Mouse (Mus musculus) kidney, embryonic 14.5 days (tissue): ENCODE data around the gene Eif3i. TPM values are rescaled to one million over a fixed set of nuclear protein-coding genes. Genes with fewer than 3 reads are reported as not detected.
A peak's percentile ranks its signal among the peaks of the same experiment; 100 is the strongest.

ENCODE experiments used
- ATAC-seq: fragments of 200-750 bp; cut with Nextera tagmentation; 2 replicates; pipeline ENCODE4 v1.8.0; 2017; ENCODE audit warnings: moderate number of reproducible peaks, mild to moderate bottlenecking, moderate TSS enrichment, moderate library complexity; ENCODE audit not compliant: low FRiP score, low TSS enrichment
- H3K27ac ChIP-seq: fragments of 300-500 bp; sonication (generic); 2 replicates; pipeline ENCODE4 v1.5.1; 2014; ENCODE audit warnings: low read depth, mild to moderate bottlenecking, low read length, moderate library complexity, mixed read lengths
- H3K27me3 ChIP-seq: fragments of 300-500 bp; sonication (generic); 2 replicates; pipeline ENCODE4 v1.6.1; 2014; ENCODE audit warnings: mild to moderate bottlenecking, low read length; ENCODE audit not compliant: control insufficient read depth, insufficient read depth
- H3K36me3 ChIP-seq: fragments of 300-500 bp; sonication (generic); 2 replicates; pipeline ENCODE4 v1.6.1; 2014; ENCODE audit warnings: low read length, mixed read lengths; ENCODE audit not compliant: control insufficient read depth, insufficient read depth
- H3K4me1 ChIP-seq: fragments of 300-500 bp; sonication (generic); 2 replicates; pipeline ENCODE4 v1.6.1; 2014; ENCODE audit warnings: low read length, mixed read lengths; ENCODE audit not compliant: control insufficient read depth, insufficient read depth
- H3K4me2 ChIP-seq: fragments of 300-500 bp; sonication (generic); replicated peaks from 2 replicates; pipeline ENCODE4 v1.6.1; 2014; ENCODE audit warnings: low read depth, mild to moderate bottlenecking, low read length
- H3K4me3 ChIP-seq: fragments of 300-500 bp; sonication (generic); 2 replicates; pipeline ENCODE4 v1.5.1; 2014; ENCODE audit warnings: mild to moderate bottlenecking, low read length
- H3K9ac ChIP-seq: fragments of 300-500 bp; sonication (generic); 2 replicates; pipeline ENCODE4 v1.6.1; 2014; ENCODE audit warnings: low read depth, mild to moderate bottlenecking, low read length, moderate library complexity
- H3K9me3 ChIP-seq: fragments of 300-500 bp; sonication (generic); 2 replicates; pipeline ENCODE4 v1.6.1; 2016; ENCODE audit warnings: low read length; ENCODE audit not compliant: control insufficient read depth
- WGBS: fragments of 180-500 bp; shearing (Covaris S2); extraction: QIAGEN DNeasy Blood & Tissue Kit; methylation state at CpG from one replicate; pipeline ENCODE4 v1.1.7; 2014; 5-methylcytosine and 5-hydroxymethylcytosine counted together
- polyA plus RNA-seq: library from polyadenylated mRNA; unstranded; fragments of >200 nt; fragmentation: Nextera tagmentation; extraction: Ambion mirVana; gene quantifications from 2 replicates; pipeline ENCODE4 v1.2.1, GENCODE M21; 2014

The Eif3i gene
- polyA plus RNA-seq, 1 experiment from 2014 or later: 340 TPM

GRCm38 (mm10) chr4:129573430-129573829 is 27.0 kb downstream of the Eif3i start, which contains the start of gene Lck:
Gene Lck, minus strand, starts transcription at chr4:129573641.
- Histone ChIP-seq H3K27ac (peak within 1 kb of the TSS; percentile 14; the same call in 1 of the 2 replicates), H3K4me2 (no peak within 1 kb of the TSS), H3K9ac (no peak within 1 kb of the TSS), H3K4me3 (no peak within 1 kb of the TSS), H3K9me3 (no peaks in the 10 kb centered on the region), H3K36me3 (no peaks in the 10 kb centered on the region), H3K27me3 (no peaks in the 10 kb centered on the region), H3K4me1 (peaks cover 7% of the 10 kb centered on the region)
- ATAC-seq: no peak
- WGBS: 91% methylated on average over 8 of the region's 8 CpGs

GRCm38 (mm10) chr4:129573093-129573370 is 27.4 kb downstream of the Eif3i start:
- Histone ChIP-seq H3K9ac (no peak overlapping the region), H3K27ac (no peak overlapping the region), H3K27me3 (no peaks in the 10 kb centered on the region), H3K4me2 (no peak overlapping the region), H3K4me1 (peaks cover 7% of the 10 kb centered on the region), H3K36me3 (no peaks in the 10 kb centered on the region), H3K4me3 (no peak overlapping the region), H3K9me3 (no peaks in the 10 kb centered on the region)
- 83% methylated on average over 4 of the region's 4 CpGs for WGBS
- ATAC-seq: no peak

- ATAC-seq: no peak
- Histone ChIP-seq H3K4me3 (no peak overlapping the region), H3K9me3 (no peaks in the 10 kb centered on the region), H3K36me3 (no peaks in the 10 kb centered on the region), H3K4me1 (peaks cover 7% of the 10 kb centered on the region), H3K4me2 (no peak overlapping the region), H3K9ac (no peak overlapping the region), H3K27me3 (no peaks in the 10 kb centered on the region), H3K27ac (peak overlapping the region; percentile 14; the same call in 1 of the 2 replicates)
- WGBS: 82% methylated on average over 13 of the region's 13 CpGs
Measured at GRCm38 (mm10) chr4:129572236-129573092, 28.0 kb downstream of the Eif3i start.

- Histone ChIP-seq H3K27me3 (no peaks in the 10 kb centered on the region), H3K27ac (no peak overlapping the region)
- no peak for ATAC-seq
Measured at GRCm38 (mm10) chr4:129571551-129572084, 28.8 kb downstream of the Eif3i start.

DNA sequence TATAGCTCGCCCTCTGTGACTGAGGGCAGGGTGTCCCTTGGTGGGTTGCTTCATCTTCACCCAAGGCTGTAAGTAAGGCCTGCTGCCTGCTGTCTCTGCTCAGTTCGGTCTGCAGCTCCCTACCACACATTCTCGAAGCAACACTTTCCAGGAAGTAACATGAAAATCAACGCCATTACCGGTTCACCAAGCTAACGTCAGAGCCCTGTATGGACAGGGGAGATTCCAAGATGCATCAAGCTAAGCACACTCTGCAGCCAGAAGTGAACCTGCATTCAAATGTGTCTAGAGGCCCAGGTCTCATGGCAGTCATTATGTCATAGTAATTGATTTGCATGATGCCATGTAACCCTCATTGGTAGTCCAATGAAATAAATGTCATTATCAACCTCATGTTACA is 30.4 kb downstream of the Eif3i start:
- no peak for ATAC-seq
- H3K4me2 ChIP-seq: no peak overlapping the region
- H3K4me3 ChIP-seq: no peak overlapping the region
- H3K9me3 ChIP-seq: no peaks in the 10 kb centered on the region
- H3K27ac ChIP-seq: no peak overlapping the region
- H3K9ac ChIP-seq: no peak overlapping the region
- H3K36me3 ChIP-seq: no peaks in the 10 kb centered on the region
- 88% methylated on average over 6 of the region's 6 CpGs for WGBS
- no peaks in the 10 kb centered on the region for H3K27me3 ChIP-seq
- peaks cover 1% of the 10 kb centered on the region for H3K4me1 ChIP-seq

More at GRCm38 (mm10) chr4:129571551-129572084, 28.8 kb downstream of the Eif3i start:
- WGBS: 80% methylated on average over 8 of the region's 8 CpGs
- H3K4me2 ChIP-seq: no peak overlapping the region
- no peak overlapping the region for H3K9ac ChIP-seq
- H3K4me3 ChIP-seq: no peak overlapping the region
- no peaks in the 10 kb centered on the region for H3K9me3 ChIP-seq
- no peaks in the 10 kb centered on the region for H3K36me3 ChIP-seq
- H3K4me1 ChIP-seq: peaks cover 7% of the 10 kb centered on the region

- no peak overlapping the region for H3K4me3 ChIP-seq
- H3K4me2 ChIP-seq: no peak overlapping the region
- H3K27me3 ChIP-seq: no peaks in the 10 kb centered on the region
- H3K4me1 ChIP-seq: peaks cover 4% of the 10 kb centered on the region; the same call in 1 of the 2 replicates
- no peaks in the 10 kb centered on the region for H3K9me3 ChIP-seq
- H3K27ac ChIP-seq: no peak overlapping the region
- no peaks in the 10 kb centered on the region for H3K36me3 ChIP-seq
- ATAC-seq: no peak
- H3K9ac ChIP-seq: no peak overlapping the region
- WGBS: 92% methylated on average over 7 of the region's 7 CpGs
Measured at GRCm38 (mm10) chr4:129568366-129568765, 32.1 kb downstream of the Eif3i start.

DNA sequence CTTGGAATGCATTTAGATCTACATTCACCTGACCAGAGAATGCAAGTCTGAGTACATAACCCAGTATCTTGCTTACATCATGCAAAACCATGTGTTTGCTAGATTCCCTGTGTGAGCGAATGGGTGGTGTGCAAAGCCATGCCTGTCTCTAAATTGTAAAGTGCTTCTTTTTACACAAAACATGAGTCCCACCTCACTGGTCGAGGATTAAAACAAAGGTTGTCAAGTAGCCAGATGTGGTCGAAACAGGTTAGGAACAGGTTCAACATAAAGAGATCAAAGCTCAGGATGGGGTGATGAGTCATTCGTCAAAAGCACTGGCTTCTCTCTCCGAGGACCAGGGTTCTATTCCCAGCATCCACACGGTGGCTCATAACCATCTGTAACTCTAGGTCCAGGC is 35.3 kb downstream of the Eif3i start:
- H3K36me3 ChIP-seq: no peaks in the 10 kb centered on the region
- H3K4me2 ChIP-seq: no peak overlapping the region
- H3K4me1 ChIP-seq: peaks cover 7% of the 10 kb centered on the region; the same call in 1 of the 2 replicates
- H3K27me3 ChIP-seq: no peaks in the 10 kb centered on the region
- H3K9ac ChIP-seq: no peak overlapping the region
- H3K9me3 ChIP-seq: no peaks in the 10 kb centered on the region
- H3K27ac ChIP-seq: no peak overlapping the region
- no peak overlapping the region for H3K4me3 ChIP-seq
- no peak for ATAC-seq
- WGBS: 83% methylated on average over 6 of the region's 6 CpGs

GRCm38 (mm10) chr4:129563718-129564117 is 36.7 kb downstream of the Eif3i start:
- WGBS: 12% methylated on average over 8 of the region's 8 CpGs
- H3K36me3 ChIP-seq: no peaks in the 10 kb centered on the region
- H3K27ac ChIP-seq: peak overlapping the region; percentile 6; the same call in 1 of the 2 replicates
- H3K4me2 ChIP-seq: no peak overlapping the region
- H3K4me3 ChIP-seq: no peak overlapping the region
- no peaks in the 10 kb centered on the region for H3K9me3 ChIP-seq
- ATAC-seq: peak; percentile 91
- peaks cover 7% of the 10 kb centered on the region; the same call in 1 of the 2 replicates for H3K4me1 ChIP-seq
- no peak overlapping the region for H3K9ac ChIP-seq
- H3K27me3 ChIP-seq: no peaks in the 10 kb centered on the region

- Histone ChIP-seq H3K4me2 (no peak overlapping the region), H3K36me3 (no peaks in the 10 kb centered on the region), H3K27me3 (no peaks in the 10 kb centered on the region), H3K4me3 (no peak overlapping the region), H3K27ac (no peak overlapping the region), H3K9ac (no peak overlapping the region), H3K4me1 (peaks cover 12% of the 10 kb centered on the region; the same call in 1 of the 2 replicates), H3K9me3 (no peaks in the 10 kb centered on the region)
- ATAC-seq: no peak
- WGBS: 81% methylated on average over 5 of the region's 5 CpGs
Measured at GRCm38 (mm10) chr4:129561184-129561583, 39.3 kb downstream of the Eif3i start.
